Mouse (Mus musculus) embryo, embryonic 11.5 days (tissue): ENCODE measurements around the gene Gm20388.

Experiments
- DNase-seq: peaks from one replicate; pipeline ENCODE4 v3.0.0-alpha.2; 2012; ENCODE audit warnings: low read depth, low spot score

Gene Gm20388

GRCm38 (mm10) chr8:123787254-123787897, 3876.7 kb downstream of the Gm20388 start:
- no peak for DNase-seq

GRCm38 (mm10) chr8:123788416-123789170, 3878.0 kb downstream of the Gm20388 start:
- DNase-seq, result no peak

- no peak for DNase-seq
Observed at GRCm38 (mm10) chr8:123789461-123789860, 3878.8 kb downstream of the Gm20388 start.

- DNase-seq, result peak; percentile 78
Observed at GRCm38 (mm10) chr8:123789970-123790369, 3879.3 kb downstream of the Gm20388 start.

- DNase-seq, result no peak
Observed at GRCm38 (mm10) chr8:123791101-123791844, 3880.6 kb downstream of the Gm20388 start.

GRCm38 (mm10) chr8:123791845-123792225, 3881.2 kb downstream of the Gm20388 start:
- no peak for DNase-seq

GRCm38 (mm10) chr8:123793900-123794299, 3883.3 kb downstream of the Gm20388 start:
- DNase-seq, result no peak

GRCm38 (mm10) chr8:123794766-123795165, 3884.1 kb downstream of the Gm20388 start:
- DNase-seq, result no peak

GRCm38 (mm10) chr8:123796758-123797157, 3886.1 kb downstream of the Gm20388 start:
- no peak for DNase-seq

GRCm38 (mm10) chr8:123797928-123798327, 3887.3 kb downstream of the Gm20388 start:
- DNase-seq, result no peak

GRCm38 (mm10) chr8:123799434-123799833, 3888.8 kb downstream of the Gm20388 start:
- no peak for DNase-seq

GRCm38 (mm10) chr8:123799885-123800284, 3889.2 kb downstream of the Gm20388 start:
- peak; percentile 47 for DNase-seq

- DNase-seq, result no peak
Observed at GRCm38 (mm10) chr8:123800867-123801266, 3890.2 kb downstream of the Gm20388 start.

GRCm38 (mm10) chr8:123801538-123801937, 3890.9 kb downstream of the Gm20388 start:
- no peak for DNase-seq

GRCm38 (mm10) chr8:123803639-123804038, 3893.0 kb downstream of the Gm20388 start:
- DNase-seq, result no peak

GRCm38 (mm10) chr8:123804586-123804985, 3893.9 kb downstream of the Gm20388 start:
- no peak for DNase-seq

GRCm38 (mm10) chr8:123805209-123805717, 3894.6 kb downstream of the Gm20388 start:
- no peak for DNase-seq

GRCm38 (mm10) chr8:123805718-123806373, 3895.2 kb downstream of the Gm20388 start, which contains the start of gene Rab4a:
Rab4a (plus strand) TSS chr8:123805985.
- DNase-seq, result peak; percentile 89

- DNase-seq, result no peak
Observed at GRCm38 (mm10) chr8:123806374-123806935, 3895.8 kb downstream of the Gm20388 start.

GRCm38 (mm10) chr8:123807024-123807431, 3896.4 kb downstream of the Gm20388 start:
- no peak for DNase-seq
